Mouse (Mus musculus): Measurements from ENCODE around the gene Pigq. TPM values are rescaled to one million over a fixed set of nuclear protein-coding genes. Genes with fewer than 3 reads are reported as not detected.

Gene Pigq
- 23.5 TPM for polyA plus RNA-seq (2014; fragmentation: Illumina TruSeq; extraction: RNeasy Lipid Tissue Mini Kit (QIAGEN cat#74804); ENCODE audit: low replicate concordance)

GRCm38 (mm10) chr17:25944366-25945163, at the start of gene Pigq, which contains the start of gene Nhlrc4:
Gene Pigq, minus strand, starts transcription at chr17:25944936.
Gene Nhlrc4, minus strand, starts transcription at chr17:25944961.

GRCm38 (mm10) chr17:25985306-25986294, 40.9 kb upstream of the Pigq start, which contains the start of gene Capn15:
Gene Capn15, minus strand, starts transcription at chr17:25985796.

GRCm38 (mm10) chr17:25951803-25952623, 7.3 kb upstream of the Pigq start, which contains the start of gene A930017K11Rik:
Gene A930017K11Rik, minus strand, starts transcription at chr17:25952565.

GRCm38 (mm10) chr17:25919144-25919785, 25.5 kb downstream of the Pigq start, which contains the start of gene Rab40c:
Gene Rab40c, minus strand, starts transcription at chr17:25919727.

GRCm38 (mm10) chr17:25880196-25880910, 64.4 kb downstream of the Pigq start, which contains the start of gene Wfikkn1:
Gene Wfikkn1, minus strand, starts transcription at chr17:25880858.

Other genes with a start within 250 kb of the Pigq start
- gene Gng13, start 227.8 kb downstream of the Pigq start, polyA plus RNA-seq (2014; fragmentation: Illumina TruSeq; extraction: RNeasy Lipid Tissue Mini Kit (QIAGEN cat#74804); ENCODE audit: low replicate concordance): not detected
- not detected for gene Chtf18, start 217.5 kb downstream of the Pigq start, polyA plus RNA-seq (2014; fragmentation: Illumina TruSeq; extraction: RNeasy Lipid Tissue Mini Kit (QIAGEN cat#74804); ENCODE audit: low replicate concordance)
- not detected for gene Rpusd1, start 217.3 kb downstream of the Pigq start, polyA plus RNA-seq (2014; fragmentation: Illumina TruSeq; extraction: RNeasy Lipid Tissue Mini Kit (QIAGEN cat#74804); ENCODE audit: low replicate concordance)
- not detected for gene Mslnl, start 208.9 kb downstream of the Pigq start, polyA plus RNA-seq (2014; fragmentation: Illumina TruSeq; extraction: RNeasy Lipid Tissue Mini Kit (QIAGEN cat#74804); ENCODE audit: low replicate concordance)
- not detected for gene Msln, start 190.6 kb downstream of the Pigq start, polyA plus RNA-seq (2014; fragmentation: Illumina TruSeq; extraction: RNeasy Lipid Tissue Mini Kit (QIAGEN cat#74804); ENCODE audit: low replicate concordance)
- gene Narfl, start 171.2 kb downstream of the Pigq start, polyA plus RNA-seq (2014; fragmentation: Illumina TruSeq; extraction: RNeasy Lipid Tissue Mini Kit (QIAGEN cat#74804); ENCODE audit: low replicate concordance): 0.67 TPM
- not detected for gene Haghl, start 159.3 kb downstream of the Pigq start, polyA plus RNA-seq (2014; fragmentation: Illumina TruSeq; extraction: RNeasy Lipid Tissue Mini Kit (QIAGEN cat#74804); ENCODE audit: low replicate concordance)
- gene Ccdc78, start 158.4 kb downstream of the Pigq start, polyA plus RNA-seq (2014; fragmentation: Illumina TruSeq; extraction: RNeasy Lipid Tissue Mini Kit (QIAGEN cat#74804); ENCODE audit: low replicate concordance): not detected
- not detected for gene Fam173a, start 152.0 kb downstream of the Pigq start, polyA plus RNA-seq (2014; fragmentation: Illumina TruSeq; extraction: RNeasy Lipid Tissue Mini Kit (QIAGEN cat#74804); ENCODE audit: low replicate concordance)
- not detected for gene AC134908.4, start 149.3 kb downstream of the Pigq start, polyA plus RNA-seq (2014; fragmentation: Illumina TruSeq; extraction: RNeasy Lipid Tissue Mini Kit (QIAGEN cat#74804); ENCODE audit: low replicate concordance)
- gene Metrn, start 147.8 kb downstream of the Pigq start, polyA plus RNA-seq (2014; fragmentation: Illumina TruSeq; extraction: RNeasy Lipid Tissue Mini Kit (QIAGEN cat#74804); ENCODE audit: low replicate concordance): not detected
- gene Fbxl16, start 135.9 kb downstream of the Pigq start, polyA plus RNA-seq (2014; fragmentation: Illumina TruSeq; extraction: RNeasy Lipid Tissue Mini Kit (QIAGEN cat#74804); ENCODE audit: low replicate concordance): 0.67 TPM
- 0.26 TPM for gene Wdr24, start 121.3 kb downstream of the Pigq start, polyA plus RNA-seq (2014; fragmentation: Illumina TruSeq; extraction: RNeasy Lipid Tissue Mini Kit (QIAGEN cat#74804); ENCODE audit: low replicate concordance)
- 1.8 TPM for gene Jmjd8, start 116.1 kb downstream of the Pigq start, polyA plus RNA-seq (2014; fragmentation: Illumina TruSeq; extraction: RNeasy Lipid Tissue Mini Kit (QIAGEN cat#74804); ENCODE audit: low replicate concordance)
- 4.2 TPM for gene Stub1, start 111.5 kb downstream of the Pigq start, polyA plus RNA-seq (2014; fragmentation: Illumina TruSeq; extraction: RNeasy Lipid Tissue Mini Kit (QIAGEN cat#74804); ENCODE audit: low replicate concordance)
- gene Rhbdl1, start 107.6 kb downstream of the Pigq start, polyA plus RNA-seq (2014; fragmentation: Illumina TruSeq; extraction: RNeasy Lipid Tissue Mini Kit (QIAGEN cat#74804); ENCODE audit: low replicate concordance): not detected
- not detected for gene Gm20683, start 103.2 kb downstream of the Pigq start, polyA plus RNA-seq (2014; fragmentation: Illumina TruSeq; extraction: RNeasy Lipid Tissue Mini Kit (QIAGEN cat#74804); ENCODE audit: low replicate concordance)
- 13.3 TPM for gene Rhot2, start 100.1 kb downstream of the Pigq start, polyA plus RNA-seq (2014; fragmentation: Illumina TruSeq; extraction: RNeasy Lipid Tissue Mini Kit (QIAGEN cat#74804); ENCODE audit: low replicate concordance)
- 0.82 TPM for gene Wdr90, start 83.4 kb downstream of the Pigq start, polyA plus RNA-seq (2014; fragmentation: Illumina TruSeq; extraction: RNeasy Lipid Tissue Mini Kit (QIAGEN cat#74804); ENCODE audit: low replicate concordance)
- not detected for gene Mcrip2, start 76.2 kb downstream of the Pigq start, polyA plus RNA-seq (2014; fragmentation: Illumina TruSeq; extraction: RNeasy Lipid Tissue Mini Kit (QIAGEN cat#74804); ENCODE audit: low replicate concordance)
- gene Mettl26, start 69.9 kb downstream of the Pigq start, polyA plus RNA-seq (2014; fragmentation: Illumina TruSeq; extraction: RNeasy Lipid Tissue Mini Kit (QIAGEN cat#74804); ENCODE audit: low replicate concordance): 9.2 TPM
- not detected for gene Wfikkn1, start 64.1 kb downstream of the Pigq start, polyA plus RNA-seq (2014; fragmentation: Illumina TruSeq; extraction: RNeasy Lipid Tissue Mini Kit (QIAGEN cat#74804); ENCODE audit: low replicate concordance)
- gene Rab40c, start 25.2 kb downstream of the Pigq start, polyA plus RNA-seq (2014; fragmentation: Illumina TruSeq; extraction: RNeasy Lipid Tissue Mini Kit (QIAGEN cat#74804); ENCODE audit: low replicate concordance): 0.48 TPM
- gene Nhlrc4, start within 50 bp of the Pigq start, polyA plus RNA-seq (2014; fragmentation: Illumina TruSeq; extraction: RNeasy Lipid Tissue Mini Kit (QIAGEN cat#74804); ENCODE audit: low replicate concordance): not detected
- gene A930017K11Rik, start 7.6 kb upstream of the Pigq start, polyA plus RNA-seq (2014; fragmentation: Illumina TruSeq; extraction: RNeasy Lipid Tissue Mini Kit (QIAGEN cat#74804); ENCODE audit: low replicate concordance): not detected
- gene Capn15, start 40.9 kb upstream of the Pigq start, polyA plus RNA-seq (2014; fragmentation: Illumina TruSeq; extraction: RNeasy Lipid Tissue Mini Kit (QIAGEN cat#74804); ENCODE audit: low replicate concordance): 1.8 TPM
- 7.1 TPM for gene Rab11fip3, start 124.6 kb upstream of the Pigq start, polyA plus RNA-seq (2014; fragmentation: Illumina TruSeq; extraction: RNeasy Lipid Tissue Mini Kit (QIAGEN cat#74804); ENCODE audit: low replicate concordance)
- gene Decr2, start 145.4 kb upstream of the Pigq start, polyA plus RNA-seq (2014; fragmentation: Illumina TruSeq; extraction: RNeasy Lipid Tissue Mini Kit (QIAGEN cat#74804); ENCODE audit: low replicate concordance): 48.4 TPM
- not detected for gene Nme4, start 150.7 kb upstream of the Pigq start, polyA plus RNA-seq (2014; fragmentation: Illumina TruSeq; extraction: RNeasy Lipid Tissue Mini Kit (QIAGEN cat#74804); ENCODE audit: low replicate concordance)
- gene Tmem8, start 168.4 kb upstream of the Pigq start, polyA plus RNA-seq (2014; fragmentation: Illumina TruSeq; extraction: RNeasy Lipid Tissue Mini Kit (QIAGEN cat#74804); ENCODE audit: low replicate concordance): 8.8 TPM
- gene Mrpl28, start 178.6 kb upstream of the Pigq start, polyA plus RNA-seq (2014; fragmentation: Illumina TruSeq; extraction: RNeasy Lipid Tissue Mini Kit (QIAGEN cat#74804); ENCODE audit: low replicate concordance): 5.3 TPM
- gene Axin1, start 193.8 kb upstream of the Pigq start, polyA plus RNA-seq (2014; fragmentation: Illumina TruSeq; extraction: RNeasy Lipid Tissue Mini Kit (QIAGEN cat#74804); ENCODE audit: low replicate concordance): 10.7 TPM